Mouse (Mus musculus): ENCODE results near the gene Vamp2.

DNA sequence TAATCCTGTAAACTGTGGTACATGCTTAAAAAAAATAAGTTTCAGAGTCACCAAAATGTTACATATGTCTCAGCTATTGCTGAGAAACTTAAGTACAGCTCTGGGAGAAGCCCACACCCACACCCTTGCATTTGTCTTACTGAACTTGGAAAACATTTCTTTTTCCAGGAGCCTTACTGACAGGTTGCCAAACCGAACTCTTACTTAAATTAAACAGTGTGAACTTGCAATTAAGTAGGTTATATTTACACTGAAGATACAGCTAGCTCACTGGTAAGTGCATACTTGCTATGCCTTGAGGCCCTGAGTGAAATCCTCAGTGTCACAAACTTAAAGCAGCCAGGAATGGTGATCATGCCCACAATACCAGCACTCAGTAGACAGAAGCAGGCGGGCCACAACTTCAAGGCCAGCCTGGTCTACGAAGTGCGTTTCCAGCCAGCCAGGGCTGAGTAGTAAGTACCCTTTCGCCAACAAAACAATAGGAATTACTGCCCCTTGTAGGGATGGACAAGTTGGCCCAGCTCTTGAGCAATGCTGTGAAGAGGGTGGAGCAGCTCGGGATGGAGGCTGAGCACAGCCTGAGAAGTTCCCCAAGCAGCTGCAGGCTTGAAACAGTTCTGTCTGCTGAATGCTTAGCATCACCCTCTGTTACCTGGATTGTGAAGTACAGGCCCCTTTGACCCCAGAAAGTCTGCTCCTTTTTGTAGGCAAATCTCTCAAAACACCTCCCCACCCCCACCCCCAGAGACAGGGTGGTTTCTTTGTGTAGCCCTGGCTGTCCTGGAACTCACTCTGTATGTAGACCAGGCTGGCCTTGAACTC is 14.1 kb upstream of the Vamp2 start:
- TF ChIP-seq CTCF (IDR thresholded peaks at IDR 0.05) (no peak), EP300 (IDR thresholded peaks at IDR 0.05) (no peak)
